Mouse (Mus musculus) heart, adult 8-10 months (tissue): ENCODE results near the gene Slc22a15. TPM values are rescaled to one million over a fixed set of nuclear protein-coding genes. Genes with fewer than 3 reads are reported as not detected.

Experiments used
- DNase-seq: peaks from one replicate; pipeline ENCODE4 v3.0.0; 2022; ENCODE audit warnings: low spot score
- total RNA-seq, 4 experiments: library from RNA; stranded (reverse); gene quantifications; 2 replicates each; pipeline ENCODE4 v1.2.4; 2022

The Slc22a15 gene
- total RNA-seq, 4 experiments from 2014 or later = 1.8 to 2.4 (median 2.2) TPM

- peak; percentile 65 for DNase-seq
These were observed 111.8 kb downstream of the Slc22a15 start for GRCm38 (mm10) chr3:101812341-101812962.

- DNase-seq = no peak
These were observed 112.3 kb downstream of the Slc22a15 start for GRCm38 (mm10) chr3:101811931-101812330.

- no peak for DNase-seq
These were observed 116.6 kb downstream of the Slc22a15 start for GRCm38 (mm10) chr3:101807646-101808045.

GRCm38 (mm10) chr3:101806941-101807340 lies 117.3 kb downstream of the Slc22a15 start:
- no peak for DNase-seq

GRCm38 (mm10) chr3:101806149-101806548 lies 118.1 kb downstream of the Slc22a15 start:
- DNase-seq = peak; percentile 86

Other genes with a start within 250 kb of the Slc22a15 start
- not detected for gene Mab21l3, start 75.5 kb downstream of the Slc22a15 start, total RNA-seq
- not detected for gene Nhlh2, start 85.6 kb upstream of the Slc22a15 start, total RNA-seq
- gene Casq2, start 162.0 kb upstream of the Slc22a15 start, total RNA-seq = 1,000 to 10,000 TPM in 1 of 4 experiments, 100 to 1,000 TPM in 3; 901 to 1,105 (median 935) TPM